Mouse (Mus musculus) liver, adult 2 months (tissue): ENCODE results near the gene Tshz3. TPM values are rescaled to one million over a fixed set of nuclear protein-coding genes. Genes with fewer than 3 reads are reported as not detected.

ENCODE experiments used
- DNase-seq: peaks from one replicate; pipeline ENCODE4 v3.0.0-alpha.2; 2011; ENCODE audit warnings: low read depth, low spot score; ENCODE audit errors: extremely low read depth
- H3K27ac ChIP-seq: fragments of 200-500 bp; replicated peaks from 2 replicates; pipeline ENCODE4 v1.5.1; 2012; ENCODE audit warnings: low read depth, mild to moderate bottlenecking, control low read depth, inconsistent platforms, low read length; ENCODE audit not compliant: insufficient read depth
- H3K27me3 ChIP-seq: fragments of 200-500 bp; 2 replicates; pipeline ENCODE4 v1.6.1; 2012; ENCODE audit warnings: mild to moderate bottlenecking, moderate library complexity, low read length, inconsistent platforms; ENCODE audit not compliant: control insufficient read depth, insufficient read depth
- H3K36me3 ChIP-seq: fragments of 200-500 bp; 2 replicates; pipeline ENCODE4 v1.6.1; 2012; ENCODE audit warnings: low read length, inconsistent platforms; ENCODE audit not compliant: control insufficient read depth, insufficient read depth
- H3K4me1 ChIP-seq: fragments of 200-500 bp; 2 replicates; pipeline ENCODE4 v1.6.1; 2011; ENCODE audit warnings: low read length; ENCODE audit not compliant: control insufficient read depth, insufficient read depth
- H3K4me3 ChIP-seq: fragments of 200-500 bp; 2 replicates; pipeline ENCODE4 v1.5.1; 2011; ENCODE audit warnings: low read depth, mild to moderate bottlenecking, control low read depth, low read length, moderate library complexity; ENCODE audit not compliant: insufficient read depth
- H3K79me2 ChIP-seq: fragments of 200-500 bp; 2 replicates; pipeline ENCODE4 v1.6.1; 2012; ENCODE audit warnings: inconsistent platforms, mild to moderate bottlenecking, low read length, moderate library complexity; ENCODE audit not compliant: control insufficient read depth, insufficient read depth
- H3K9ac ChIP-seq: fragments of 200-500 bp; 2 replicates; pipeline ENCODE4 v1.6.1; 2012; ENCODE audit warnings: low read depth, mild to moderate bottlenecking, control low read depth, inconsistent platforms, low read length
- CTCF ChIP-seq: fragments of 200-500 bp; IDR thresholded peaks from 2 replicates; pipeline ENCODE4 v1.5.1; 2011; ENCODE audit warnings: low read depth, low read length, control low read depth
- POLR2A ChIP-seq: fragments of 200-500 bp; IDR thresholded peaks from 2 replicates; pipeline ENCODE4 v1.6.1; 2011; ENCODE audit warnings: low read length, control low read depth; ENCODE audit not compliant: insufficient read depth; ENCODE audit errors: extremely low read depth
- WGBS: fragments of 180-500 bp; shearing (Covaris S2); methylation state at CpG from one replicate; pipeline ENCODE4 v1.1.7; 2018; 5-methylcytosine and 5-hydroxymethylcytosine counted together
- polyA plus RNA-seq: library from polyadenylated mRNA; depleted of rRNA; stranded (reverse); fragments of >200 nt; gene quantifications from 2 replicates; pipeline ENCODE4 v1.2.3, GENCODE M21; 2012
- total RNA-seq: library from RNA; depleted of rRNA; stranded (reverse); fragments of >200 nt; gene quantifications from 2 replicates; pipeline ENCODE4 v1.2.3, GENCODE M21; 2014

The Tshz3 gene
- total and polyA plus RNA-seq, 2 experiments, result 0.28 to 0.34 TPM

DNA sequence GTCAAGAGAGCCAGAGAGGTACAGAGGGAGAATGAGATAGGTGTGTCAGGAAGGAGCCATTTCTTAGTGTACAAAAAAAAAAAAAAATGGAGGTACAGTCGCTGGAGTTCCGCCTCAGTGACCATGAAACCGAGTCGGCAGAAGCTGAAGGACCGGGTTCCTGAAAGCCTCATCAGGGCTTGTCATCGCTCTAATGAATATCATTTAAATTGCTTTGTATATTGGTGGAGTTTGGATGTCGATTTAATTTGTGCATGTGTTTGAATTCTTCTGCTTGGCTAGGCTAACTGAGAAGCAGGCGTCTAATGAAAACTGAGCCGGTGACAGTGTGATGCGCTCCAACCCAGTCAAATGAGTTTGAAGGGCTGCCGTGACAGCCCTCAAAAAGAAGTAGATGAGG, 80.5 kb downstream of the Tshz3 start:
- Histone ChIP-seq H3K27ac (no peak overlapping the region), H3K4me3 (no peak overlapping the region), H3K36me3 (no peaks in the 10 kb centered on the region), H3K27me3 (no peaks in the 10 kb centered on the region), H3K79me2 (no peaks in the 10 kb centered on the region), H3K4me1 (no peaks in the 10 kb centered on the region), H3K9ac (no peak overlapping the region)
- DNase-seq, result no peak
- WGBS, result 91% methylated on average over 11 of the region's 11 CpGs
- TF ChIP-seq POLR2A (no peak), CTCF (no peak)

DNA sequence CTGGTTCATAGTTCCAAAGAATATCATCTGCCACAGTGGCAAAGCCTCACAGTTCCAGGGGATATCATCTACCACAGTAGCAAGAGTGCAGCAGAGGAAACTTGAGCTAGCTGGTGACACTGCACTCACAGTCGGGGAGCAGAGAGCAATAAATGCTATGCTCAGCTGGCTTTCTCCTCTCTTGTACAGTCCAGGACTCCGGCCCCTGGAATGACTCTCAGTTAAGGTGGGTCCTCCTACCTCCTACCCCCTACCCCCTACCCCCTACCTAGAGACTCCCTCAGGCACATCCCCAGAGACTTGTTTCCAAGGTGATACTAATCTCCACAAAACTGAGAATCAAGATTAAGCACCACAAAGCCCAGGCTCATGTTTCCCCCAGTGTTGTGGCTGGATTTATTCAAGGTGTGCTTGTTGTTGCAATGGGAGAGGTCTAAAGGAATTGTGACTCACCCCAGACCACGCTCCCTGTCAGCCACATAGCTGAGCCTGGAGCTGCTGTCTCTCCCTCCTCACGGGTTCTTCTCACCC, 86.4 kb downstream of the Tshz3 start:
- Histone ChIP-seq H3K9ac (no peak overlapping the region), H3K79me2 (no peaks in the 10 kb centered on the region), H3K4me3 (no peak overlapping the region), H3K36me3 (no peaks in the 10 kb centered on the region), H3K27ac (no peak overlapping the region), H3K27me3 (no peaks in the 10 kb centered on the region), H3K4me1 (no peaks in the 10 kb centered on the region)
- no peak for TF ChIP-seq POLR2A
- no peak for TF ChIP-seq CTCF
- 70% methylated on average over 4 of the region's 4 CpGs for WGBS
- DNase-seq, result no peak

DNA sequence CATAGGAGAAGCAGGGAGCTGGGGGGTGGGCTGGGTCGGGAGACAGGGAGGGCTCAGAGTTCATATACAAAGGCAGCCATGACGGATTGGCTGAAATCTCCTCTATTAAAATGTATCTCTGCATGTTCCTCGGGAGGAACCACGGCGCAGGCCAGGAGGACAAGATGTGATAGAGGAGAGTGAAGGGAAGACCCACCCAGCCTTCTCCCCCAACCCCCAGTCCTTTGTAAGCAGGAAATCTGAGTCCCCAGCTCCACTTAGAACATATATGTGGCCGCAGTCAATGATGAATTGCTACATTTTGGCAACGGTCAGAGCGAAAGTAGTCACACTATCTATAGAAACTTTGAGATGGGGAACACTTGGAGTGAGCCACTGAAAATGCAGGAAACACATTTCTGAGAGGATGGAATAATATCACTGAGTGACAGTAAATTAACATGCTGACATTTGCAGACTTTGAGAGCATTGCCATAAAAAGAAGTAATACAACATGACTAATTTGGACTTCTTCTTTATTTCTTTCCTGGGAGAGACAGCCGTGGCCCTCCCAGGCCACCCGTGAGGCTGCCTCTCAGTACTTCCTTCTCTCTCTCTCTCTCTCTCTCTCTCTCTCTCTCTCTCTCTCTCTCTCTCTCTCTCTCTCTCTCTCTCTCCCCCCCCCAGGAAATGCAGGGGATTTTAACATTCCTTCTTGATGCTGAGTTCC, 88.9 kb downstream of the Tshz3 start:
- Histone ChIP-seq H3K79me2 (no peaks in the 10 kb centered on the region), H3K27ac (no peak overlapping the region), H3K4me3 (no peak overlapping the region), H3K9ac (no peak overlapping the region), H3K4me1 (no peaks in the 10 kb centered on the region), H3K36me3 (no peaks in the 10 kb centered on the region), H3K27me3 (no peaks in the 10 kb centered on the region)
- no peak for DNase-seq
- whole genome bisulfite sequencing, result 66% methylated on average over 10 of the region's 10 CpGs
- TF ChIP-seq CTCF (no peak), POLR2A (no peak)

DNA sequence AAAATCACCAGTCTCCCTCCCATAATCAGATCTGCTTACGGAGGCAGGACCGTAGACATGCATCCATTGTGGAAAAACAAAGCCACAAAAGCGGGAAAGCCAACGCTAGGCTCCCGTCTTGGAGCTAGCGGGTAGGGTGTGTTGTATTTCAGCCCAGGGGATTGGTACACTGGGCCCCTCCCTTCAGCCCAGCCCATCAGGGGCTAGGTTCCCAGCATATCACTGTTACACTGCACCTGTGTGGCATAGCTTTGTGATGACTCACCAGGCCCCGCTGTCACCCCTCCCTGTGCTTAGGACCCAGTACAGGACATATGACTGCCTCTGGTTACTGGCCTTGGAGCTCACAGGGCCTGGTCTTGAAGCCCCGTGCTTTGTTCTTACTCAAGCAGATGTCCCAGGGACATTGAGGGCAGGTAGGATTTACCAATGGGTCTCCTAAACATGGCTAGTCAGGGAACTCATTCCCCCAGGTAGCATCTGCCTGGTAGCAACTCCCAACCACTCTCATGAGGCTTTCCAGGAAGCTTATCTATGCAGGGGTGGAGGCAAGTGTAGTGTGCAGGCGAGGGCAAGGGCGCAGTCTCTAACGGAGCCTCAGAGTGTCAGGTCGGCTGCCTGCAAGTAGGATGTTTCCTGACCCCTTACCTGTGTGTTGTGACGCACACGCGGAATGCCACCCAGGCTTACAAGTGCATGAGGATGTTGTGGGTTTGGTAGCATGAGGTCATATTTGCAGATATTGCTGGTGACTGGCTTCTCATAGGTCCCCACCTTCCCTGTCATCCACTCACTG, 98.7 kb downstream of the Tshz3 start:
- Histone ChIP-seq H3K36me3 (no peaks in the 10 kb centered on the region), H3K9ac (no peak overlapping the region), H3K79me2 (no peaks in the 10 kb centered on the region), H3K27me3 (no peaks in the 10 kb centered on the region), H3K27ac (no peak overlapping the region), H3K4me3 (no peak overlapping the region), H3K4me1 (no peaks in the 10 kb centered on the region)
- no peak for DNase-seq
- WGBS, result 80% methylated on average over 15 of the region's 15 CpGs
- TF ChIP-seq POLR2A (no peak), CTCF (no peak)
